9 mouse cellular contexts compared by ENCODE assay signal in the genomic region with DNA sequence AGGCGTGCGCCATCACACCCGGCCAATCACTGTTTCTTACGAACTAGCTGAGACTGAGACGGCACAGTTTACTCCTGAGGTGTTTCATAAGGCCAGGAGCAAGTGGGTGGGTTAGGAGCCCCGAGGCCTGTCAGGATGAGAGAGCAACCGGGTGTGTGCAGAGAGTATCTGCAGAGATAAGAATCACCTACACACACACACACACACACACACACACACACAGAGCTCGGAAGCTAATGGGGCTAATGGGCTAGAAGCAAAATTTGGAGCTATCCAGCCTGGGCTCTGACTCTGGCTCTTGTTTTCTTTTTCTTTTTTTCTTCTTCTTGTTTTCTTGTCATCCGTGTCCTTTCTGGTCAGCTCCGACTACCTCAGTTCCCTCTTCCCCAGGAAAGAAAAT. TPM values are rescaled to one million over a fixed set of nuclear protein-coding genes. Genes with fewer than 3 reads are reported as not detected.
DNase-seq lines count a peak whose midpoint lies in the region; ATAC-seq and TF ChIP-seq lines count a peak whose summit lies in the region.
"Had no signal": no experiment of that assay in that cellular context is flagged by ENCODE, and none has a peak within 500 bp of the region (broad histone marks: within the 10 kb centered on the region; RNA-seq: fewer than 3 reads in every experiment).

No protein-coding gene starts in this region.

- H3K9ac ChIP-seq in embryonic facial prominence, embryonic 11.5 days (replicated peaks; ENCODE audit: low read length): no peak overlapping the region
- H3K9ac ChIP-seq in intestine, embryonic 15.5 days: no peak overlapping the region

- no peaks in the 10 kb centered on the region for H3K4me1 ChIP-seq in embryonic facial prominence, embryonic 11.5 days (ENCODE audit: control insufficient read depth, insufficient read depth, low read length)
- no peaks in the 10 kb centered on the region for H3K4me1 ChIP-seq in intestine, embryonic 15.5 days (replicated peaks)

- no peaks in the 10 kb centered on the region for H3K79me2 ChIP-seq in myocyte (ENCODE audit: control insufficient read depth, insufficient read depth)

- H3K9me3 ChIP-seq in embryonic facial prominence, embryonic 11.5 days (replicated peaks; ENCODE audit: control insufficient read depth, low read length): no peaks in the 10 kb centered on the region
- H3K9me3 ChIP-seq in intestine, embryonic 15.5 days: no peaks in the 10 kb centered on the region

- H3K4me3 ChIP-seq in embryonic facial prominence, embryonic 11.5 days (ENCODE audit: low read depth, low read length): peak overlapping the region; percentile 17; the same call in 1 of the 2 replicates
- 0 out of 2 replicates have a peak overlapping the region, but pooled peaks have one; percentile 9 for H3K4me3 ChIP-seq in intestine, embryonic 15.5 days (replicated peaks)
- H3K4me3 ChIP-seq in myocyte: peak overlapping the region; percentile 20

- H3K27ac ChIP-seq in embryonic facial prominence, embryonic 11.5 days (replicated peaks; ENCODE audit: low read depth, low read length): no peak overlapping the region
- no peak overlapping the region for H3K27ac ChIP-seq in intestine, embryonic 15.5 days

- no peak for ATAC-seq in embryonic facial prominence, embryonic 11.5 days (replicated peaks; ENCODE audit: insufficient number of reproducible peaks, low FRiP score, low TSS enrichment, low read depth)
- no peak for ATAC-seq in intestine, embryonic 15.5 days

- WGBS in embryonic facial prominence, embryonic 11.5 days: 74% methylated on average over 10 of the region's 10 CpGs
- 78% methylated on average over 10 of the region's 10 CpGs for WGBS in intestine, embryonic 15.5 days

- no peak overlapping the region for H3K4me2 ChIP-seq in embryonic facial prominence, embryonic 11.5 days (ENCODE audit: low read depth, low read length)
- peak overlapping the region; percentile 31; the same call in 1 of the 2 replicates for H3K4me2 ChIP-seq in intestine, embryonic 15.5 days (replicated peaks)
- peak overlapping the region; percentile 42 for H3K4me2 ChIP-seq in myocyte (ENCODE audit: low read depth)

- peak; percentile 5 for DNase-seq in layer of hippocampus, adult 11-12 months (ENCODE audit: low spot score)
- no peak for DNase-seq in layer of hippocampus, postnatal 36 days
- DNase-seq in embryonic facial prominence, embryonic 11.5 days (ENCODE audit: low spot score): no peak
- no peak for DNase-seq in urinary bladder, postnatal 4 days (ENCODE audit: low spot score in 2 of 2)
- DNase-seq in left cerebral cortex, postnatal 14 days (ENCODE audit: low spot score in 2 of 2): no peak
- DNase-seq in layer of hippocampus, postnatal 25 days (ENCODE audit: extremely low spot score in 1 of 2, low spot score in 1 of 2): no peak
- DNase-seq: kidney, postnatal 10 days had no signal

- no peaks in the 10 kb centered on the region for H3K36me3 ChIP-seq in embryonic facial prominence, embryonic 11.5 days (replicated peaks; ENCODE audit: control insufficient read depth, insufficient read depth, low read depth, low read length)
- no peaks in the 10 kb centered on the region for H3K36me3 ChIP-seq in intestine, embryonic 15.5 days
- no peaks in the 10 kb centered on the region for H3K36me3 ChIP-seq in myocyte (ENCODE audit: control insufficient read depth, insufficient read depth)

- intact Hi-C loops in left cerebral cortex, postnatal 14 days (cut with DNase I): no loop called here

- no peak for TF ChIP-seq POLR2A in myocyte (IDR thresholded peaks at IDR 0.05; ENCODE audit: insufficient read length, low read depth)

- no peak overlapping the region for H3ac ChIP-seq in myocyte (ENCODE audit: control insufficient read depth, insufficient read length)

- H3K27me3 ChIP-seq in embryonic facial prominence, embryonic 11.5 days (ENCODE audit: control insufficient read depth, insufficient read depth, low read length): no peaks in the 10 kb centered on the region
- H3K27me3 ChIP-seq in intestine, embryonic 15.5 days (replicated peaks): no peaks in the 10 kb centered on the region
- H3K27me3 ChIP-seq in myocyte (ENCODE audit: control insufficient read depth, insufficient read depth, insufficient read length): no peaks in the 10 kb centered on the region

TF ChIP-seq in myocyte, 11 proteins besides CTCF, POLR2A, EP300 and RAD21:
- no peak for TF ChIP-seq MAX (IDR thresholded peaks at IDR 0.05; ENCODE audit: low read depth)
- no peak for TF ChIP-seq E2F4 (IDR thresholded peaks at IDR 0.05; ENCODE audit: insufficient read depth)
- TF ChIP-seq MYOG (IDR thresholded peaks at IDR 0.05; ENCODE audit: control insufficient read depth in 1 of 3, insufficient read depth in 1 of 3, insufficient read length in 2 of 3, low read depth in 2 of 3): no peak
- TF ChIP-seq SRF (IDR thresholded peaks at IDR 0.05; ENCODE audit: control insufficient read depth, insufficient read length, low read depth): no peak
- no peak for TF ChIP-seq POLR2AphosphoS2 (IDR thresholded peaks at IDR 0.05; ENCODE audit: insufficient read length, low read depth)
- no peak for TF ChIP-seq USF1 (IDR thresholded peaks at IDR 0.05; ENCODE audit: low read depth)
- no peak for TF ChIP-seq CEBPB (IDR thresholded peaks at IDR 0.05; ENCODE audit: insufficient read depth, poor library complexity, severe bottlenecking)
- no peak for TF ChIP-seq TCF12 (IDR thresholded peaks at IDR 0.05; ENCODE audit: insufficient read depth, poor library complexity, severe bottlenecking)
- no peak for TF ChIP-seq REST (IDR thresholded peaks at IDR 0.05; ENCODE audit: insufficient read depth, insufficient read length)
TF ChIP-seq in myocyte: peak in this region for 0.

RNA-seq across cellular contexts. Expression of gene Was, which starts 5.2 kb away (rescaled TPM):
- total RNA-seq in layer of hippocampus, postnatal 36 days (2021): 1 to 10 TPM in 1 of 2 experiments, under 1 TPM in 1; 0.81 to 1.2 TPM
- 0.42 and 0.48 TPM in 2 replicates for polyA plus RNA-seq in embryonic facial prominence, embryonic 11.5 days (2014; fragmentation: Nextera tagmentation; extraction: Ambion mirVana)
- 0.57 and 0.62 TPM in 2 replicates for polyA plus RNA-seq in intestine, embryonic 15.5 days (2015; fragmentation: Nextera tagmentation; extraction: Ambion mirVana)
- 0.19 TPM for polyA plus RNA-seq in myocyte (2012; fragmentation: generic; extraction: Trizol)
- 1 to 10 TPM; 1.1 to 2.9 TPM for total RNA-seq in left cerebral cortex, postnatal 14 days (2021)
- total RNA-seq in layer of hippocampus, postnatal 25 days (2021): 1 to 10 TPM; 1.0 to 1.5 TPM

RNA-seq across cellular contexts. Expression of gene Suv39h1, which starts 21.0 kb away (rescaled TPM):
- total RNA-seq in layer of hippocampus, postnatal 36 days (2021): 10 to 100 TPM; 19.1 to 19.8 TPM
- polyA plus RNA-seq in embryonic facial prominence, embryonic 11.5 days (2014; fragmentation: Nextera tagmentation; extraction: Ambion mirVana): 86.7 and 88.3 TPM in 2 replicates
- 47.5 and 53.3 TPM in 2 replicates for polyA plus RNA-seq in intestine, embryonic 15.5 days (2015; fragmentation: Nextera tagmentation; extraction: Ambion mirVana)
- 16.0 TPM for polyA plus RNA-seq in myocyte (2012; fragmentation: generic; extraction: Trizol)
- 10 to 100 TPM; 27.2 to 30.8 TPM for total RNA-seq in left cerebral cortex, postnatal 14 days (2021)
- 10 to 100 TPM; 19.3 to 20.9 TPM for total RNA-seq in layer of hippocampus, postnatal 25 days (2021)

RNA-seq across cellular contexts. Expression of gene Wdr13, which starts 37.1 kb away (rescaled TPM):
- total RNA-seq in layer of hippocampus, postnatal 36 days (2021): 100 to 1,000 TPM; 215 to 227 TPM
- polyA plus RNA-seq in embryonic facial prominence, embryonic 11.5 days (2014; fragmentation: Nextera tagmentation; extraction: Ambion mirVana): 15.1 and 15.9 TPM in 2 replicates
- polyA plus RNA-seq in intestine, embryonic 15.5 days (2015; fragmentation: Nextera tagmentation; extraction: Ambion mirVana): 21.4 and 21.7 TPM in 2 replicates
- polyA plus RNA-seq in myocyte (2012; fragmentation: generic; extraction: Trizol): 16.1 TPM
- total RNA-seq in left cerebral cortex, postnatal 14 days (2021): 100 to 1,000 TPM; 216 to 236 TPM
- total RNA-seq in layer of hippocampus, postnatal 25 days (2021): 100 to 1,000 TPM; 199 to 214 TPM

RNA-seq across cellular contexts. Expression of gene Rbm3, which starts 50.1 kb away (rescaled TPM):
- total RNA-seq in layer of hippocampus, postnatal 36 days (2021): 100 to 1,000 TPM in 1 of 2 experiments, 10 to 100 TPM in 1; 83.4 to 113 TPM
- polyA plus RNA-seq in embryonic facial prominence, embryonic 11.5 days (2014; fragmentation: Nextera tagmentation; extraction: Ambion mirVana): 525 and 566 TPM in 2 replicates
- polyA plus RNA-seq in intestine, embryonic 15.5 days (2015; fragmentation: Nextera tagmentation; extraction: Ambion mirVana): 426 and 506 TPM in 2 replicates
- polyA plus RNA-seq in myocyte (2012; fragmentation: generic; extraction: Trizol): 236 TPM
- total RNA-seq in left cerebral cortex, postnatal 14 days (2021): 100 to 1,000 TPM; 198 to 216 TPM
- total RNA-seq in layer of hippocampus, postnatal 25 days (2021): 100 to 1,000 TPM in 1 of 2 experiments, 10 to 100 TPM in 1; 94.0 to 137 TPM
